Mouse (Mus musculus): ENCODE measurements at regions not wholly inside any gene's neighbourhood (a gene's known extent, or its start where the extent isn't known, plus 50 kb on each side); places are given as distances from the start of the nearest gene placed in this dataset.

GRCm38 (mm10) chr2:169275371-169275770, 312.2 kb downstream of the Gm11011 start:
- no peak for ATAC-seq (replicated peaks; ENCODE audit: insufficient number of reproducible peaks, low FRiP score, low TSS enrichment, poor library complexity, severe bottlenecking)

- ATAC-seq (replicated peaks; ENCODE audit: insufficient number of reproducible peaks, low FRiP score, low TSS enrichment, poor library complexity, severe bottlenecking) = no peak
Observed at GRCm38 (mm10) chr2:169274101-169274500, 313.4 kb downstream of the Gm11011 start.

GRCm38 (mm10) chr2:169272622-169273021, 314.9 kb downstream of the Gm11011 start:
- ATAC-seq (replicated peaks; ENCODE audit: insufficient number of reproducible peaks, low FRiP score, low TSS enrichment, poor library complexity, severe bottlenecking) = no peak

- ATAC-seq (replicated peaks; ENCODE audit: insufficient number of reproducible peaks, low FRiP score, low TSS enrichment, poor library complexity, severe bottlenecking) = no peak
Observed at GRCm38 (mm10) chr2:169272018-169272417, 315.5 kb downstream of the Gm11011 start.

GRCm38 (mm10) chr2:169260636-169261035, 305.2 kb upstream of the Zfp64 start:
- no peak for ATAC-seq (replicated peaks; ENCODE audit: insufficient number of reproducible peaks, low FRiP score, low TSS enrichment, poor library complexity, severe bottlenecking)

GRCm38 (mm10) chr2:169244572-169244971, 289.2 kb upstream of the Zfp64 start:
- no peak for ATAC-seq (replicated peaks; ENCODE audit: insufficient number of reproducible peaks, low FRiP score, low TSS enrichment, poor library complexity, severe bottlenecking)

- no peak for ATAC-seq (replicated peaks; ENCODE audit: insufficient number of reproducible peaks, low FRiP score, low TSS enrichment, poor library complexity, severe bottlenecking)
Observed at GRCm38 (mm10) chr2:169243981-169244380, 288.6 kb upstream of the Zfp64 start.

- ATAC-seq (replicated peaks; ENCODE audit: insufficient number of reproducible peaks, low FRiP score, low TSS enrichment, poor library complexity, severe bottlenecking) = no peak
Observed at GRCm38 (mm10) chr2:169237856-169238255, 282.5 kb upstream of the Zfp64 start.

- ATAC-seq (replicated peaks; ENCODE audit: insufficient number of reproducible peaks, low FRiP score, low TSS enrichment, poor library complexity, severe bottlenecking) = no peak
Observed at GRCm38 (mm10) chr2:169237321-169237720, 281.9 kb upstream of the Zfp64 start.

GRCm38 (mm10) chr2:169234368-169235070, 279.1 kb upstream of the Zfp64 start:
- ATAC-seq (replicated peaks; ENCODE audit: insufficient number of reproducible peaks, low FRiP score, low TSS enrichment, poor library complexity, severe bottlenecking) = no peak

- ATAC-seq (replicated peaks; ENCODE audit: insufficient number of reproducible peaks, low FRiP score, low TSS enrichment, poor library complexity, severe bottlenecking) = no peak
Observed at GRCm38 (mm10) chr2:169233151-169234123, 278.1 kb upstream of the Zfp64 start.

- no peak for ATAC-seq (replicated peaks; ENCODE audit: insufficient number of reproducible peaks, low FRiP score, low TSS enrichment, poor library complexity, severe bottlenecking)
Observed at GRCm38 (mm10) chr2:169222264-169222663, 266.9 kb upstream of the Zfp64 start.

- no peak for ATAC-seq (replicated peaks; ENCODE audit: insufficient number of reproducible peaks, low FRiP score, low TSS enrichment, poor library complexity, severe bottlenecking)
Observed at GRCm38 (mm10) chr2:169221141-169221540, 265.8 kb upstream of the Zfp64 start.

- no peak for ATAC-seq (replicated peaks; ENCODE audit: insufficient number of reproducible peaks, low FRiP score, low TSS enrichment, poor library complexity, severe bottlenecking)
Observed at GRCm38 (mm10) chr2:169215546-169216043, 260.2 kb upstream of the Zfp64 start.

- ATAC-seq (replicated peaks; ENCODE audit: insufficient number of reproducible peaks, low FRiP score, low TSS enrichment, poor library complexity, severe bottlenecking) = no peak
Observed at GRCm38 (mm10) chr2:169214396-169214795, 259.0 kb upstream of the Zfp64 start.

- no peak for ATAC-seq (replicated peaks; ENCODE audit: insufficient number of reproducible peaks, low FRiP score, low TSS enrichment, poor library complexity, severe bottlenecking)
Observed at GRCm38 (mm10) chr2:169213314-169213713, 257.9 kb upstream of the Zfp64 start.

GRCm38 (mm10) chr2:169212676-169213257, 257.4 kb upstream of the Zfp64 start:
- ATAC-seq (replicated peaks; ENCODE audit: insufficient number of reproducible peaks, low FRiP score, low TSS enrichment, poor library complexity, severe bottlenecking) = no peak

- ATAC-seq (replicated peaks; ENCODE audit: insufficient number of reproducible peaks, low FRiP score, low TSS enrichment, poor library complexity, severe bottlenecking) = no peak
Observed at GRCm38 (mm10) chr2:169204254-169204752, 248.9 kb upstream of the Zfp64 start.

- no peak for ATAC-seq (replicated peaks; ENCODE audit: insufficient number of reproducible peaks, low FRiP score, low TSS enrichment, poor library complexity, severe bottlenecking)
Observed at GRCm38 (mm10) chr2:169191974-169192373, 236.6 kb upstream of the Zfp64 start.
